Mouse (Mus musculus) cerebellum, adult (tissue): Measurements from ENCODE around the gene Gpn3.
A peak's percentile ranks its signal among the peaks of the same experiment; 100 is the strongest.

Source experiments
- ATAC-seq: cut with Nextera tagmentation; 2 replicates; pipeline ENCODE4 v1.9.2; 2017; ENCODE audit warnings: mild to moderate bottlenecking, moderate library complexity, mixed read lengths; ENCODE audit not compliant: insufficient number of reproducible peaks, low FRiP score, low TSS enrichment

Gpn3 gene

GRCm38 (mm10) chr5:122379374-122380155 lies 7.9 kb downstream of the Gpn3 start:
- peak; percentile 74; the same call in 1 of the 2 replicates for ATAC-seq

DNA sequence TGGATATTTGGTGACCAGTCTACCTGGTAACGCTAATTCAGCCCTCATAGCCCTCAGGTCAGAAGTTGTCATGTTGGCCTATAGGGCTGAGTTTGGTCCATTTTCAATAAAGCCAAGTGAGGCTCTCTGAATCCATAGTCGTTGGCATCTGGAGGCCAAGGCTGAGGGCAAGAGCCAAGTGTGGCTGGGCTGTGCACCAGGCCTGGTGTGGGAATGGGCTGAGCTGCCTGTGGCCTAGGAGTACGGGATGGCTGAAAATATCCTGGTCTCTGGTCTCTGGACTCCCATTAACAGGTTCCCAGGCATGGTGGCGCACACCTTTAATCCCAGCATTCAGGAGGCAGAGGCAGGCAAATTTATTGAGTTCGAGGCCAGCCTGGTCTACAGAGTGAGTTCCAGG lies 18.3 kb downstream of the Gpn3 start:
- no peak for ATAC-seq

- no peak for ATAC-seq
Observed at GRCm38 (mm10) chr5:122390671-122391070, 19.0 kb downstream of the Gpn3 start.

GRCm38 (mm10) chr5:122391178-122391785 lies 19.6 kb downstream of the Gpn3 start:
- ATAC-seq, result no peak

DNA sequence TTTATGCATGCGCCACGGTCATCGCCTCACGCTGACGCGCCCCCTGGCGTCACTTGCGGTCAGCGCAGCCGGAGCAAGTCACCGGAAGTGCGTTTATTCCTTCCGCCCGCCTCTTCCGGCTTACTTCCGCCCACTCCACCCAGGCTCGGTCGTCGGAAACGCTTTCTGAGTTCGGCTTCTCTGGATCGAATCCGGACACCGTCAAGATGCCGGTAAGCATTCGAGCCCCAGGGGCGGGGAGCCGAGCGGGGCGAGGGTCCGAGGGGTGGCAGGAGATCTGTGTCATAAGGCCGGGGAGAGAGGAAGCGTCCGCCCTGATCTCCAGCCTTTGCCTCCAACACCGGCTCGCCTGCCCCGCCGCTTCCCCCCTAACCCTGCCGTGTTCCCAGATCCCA lies 20.1 kb downstream of the Gpn3 start, which contains the start of gene Arpc3:
Gene Arpc3 (plus strand): TSS at position 93 of the 395 bp plus-strand sequence.
- peak; percentile 89; the same call in 1 of the 2 replicates for ATAC-seq

DNA sequence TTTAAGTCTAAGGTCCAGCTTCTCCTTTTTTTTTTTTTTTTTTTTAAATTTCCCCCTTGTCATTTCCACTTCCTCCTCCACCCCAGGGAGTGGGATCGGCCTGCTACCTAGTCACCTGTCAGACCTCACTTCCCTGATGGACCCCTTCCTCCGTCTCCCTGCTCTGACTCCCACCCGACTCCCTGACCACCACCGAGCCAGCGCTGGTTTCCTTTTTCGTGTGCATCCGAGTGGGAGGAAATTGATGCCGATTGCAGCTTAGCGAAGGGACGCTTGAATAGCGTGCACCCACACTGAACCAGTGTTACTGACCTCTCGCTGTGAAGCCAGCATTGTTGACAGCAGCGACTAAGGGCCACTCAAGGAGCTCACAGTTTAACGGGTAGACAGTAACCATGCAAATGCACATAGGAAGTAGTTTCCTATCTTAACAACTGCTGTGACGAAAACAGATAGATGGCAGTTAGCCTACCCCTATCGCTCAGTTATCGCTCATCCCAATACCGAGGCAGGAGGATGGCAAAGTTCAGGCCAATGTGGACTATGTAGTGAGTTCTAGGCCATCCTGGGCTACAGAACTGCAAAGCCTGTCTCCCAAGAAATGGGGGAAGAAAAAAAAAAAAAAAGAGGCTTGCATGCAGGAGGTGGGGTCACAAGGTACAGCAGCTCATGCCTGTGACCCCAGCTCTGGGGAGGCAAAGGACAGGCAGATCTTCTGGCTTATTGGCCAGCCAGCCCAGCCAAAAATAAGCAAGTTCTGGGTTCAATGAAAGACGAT lies 20.7 kb downstream of the Gpn3 start:
- ATAC-seq, result peak; percentile 8; the same call in 1 of the 2 replicates

GRCm38 (mm10) chr5:122393887-122394286 lies 22.2 kb downstream of the Gpn3 start:
- ATAC-seq, result no peak

DNA sequence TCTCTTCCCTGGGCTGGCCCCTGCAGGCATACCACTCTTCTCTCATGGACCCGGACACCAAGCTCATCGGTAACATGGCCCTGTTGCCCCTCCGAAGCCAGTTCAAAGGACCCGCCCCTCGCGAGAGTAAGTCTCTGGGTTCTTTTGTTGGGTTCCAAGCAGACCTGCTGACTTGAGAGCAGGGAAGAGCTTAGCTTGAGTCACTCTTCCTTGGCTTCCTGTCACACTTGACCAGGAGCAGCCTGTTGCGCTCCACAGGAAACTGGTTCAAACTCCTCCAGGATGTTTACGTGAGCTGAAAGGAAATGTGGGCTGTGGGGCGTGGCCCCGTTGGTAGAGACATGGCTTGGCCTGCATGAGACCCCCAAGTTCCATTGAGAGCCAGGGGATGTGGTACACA lies 25.1 kb downstream of the Gpn3 start:
- no peak for ATAC-seq

- ATAC-seq, result no peak
Observed at GRCm38 (mm10) chr5:122397495-122397894, 25.8 kb downstream of the Gpn3 start.

DNA sequence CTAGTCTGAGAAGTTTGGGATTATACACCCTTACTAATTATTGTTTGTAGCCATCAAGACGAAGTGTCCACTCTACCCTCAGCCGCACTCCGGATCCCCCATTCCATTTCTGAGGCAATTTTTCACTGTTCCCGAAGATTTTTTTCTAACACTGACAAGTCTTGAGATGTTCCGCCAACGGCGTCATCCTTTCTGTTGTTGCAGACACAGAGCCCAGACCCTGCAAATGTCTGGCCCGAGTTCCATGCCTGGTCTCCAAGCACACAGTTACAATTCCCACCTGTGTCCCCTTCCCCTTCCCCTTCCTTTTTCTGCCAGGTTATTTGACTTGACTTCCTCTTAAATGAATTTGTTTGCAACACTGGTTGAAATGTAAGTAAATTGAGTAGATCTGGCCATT lies 28.2 kb downstream of the Gpn3 start:
- no peak for ATAC-seq

- ATAC-seq, result no peak
Observed at GRCm38 (mm10) chr5:122400628-122401302, 29.1 kb downstream of the Gpn3 start.

- ATAC-seq, result peak; percentile 49; the same call in 1 of the 2 replicates
Observed at GRCm38 (mm10) chr5:122401303-122401640, 29.6 kb downstream of the Gpn3 start.

GRCm38 (mm10) chr5:122402160-122402559 lies 30.5 kb downstream of the Gpn3 start:
- no peak for ATAC-seq

GRCm38 (mm10) chr5:122402772-122403171 lies 31.1 kb downstream of the Gpn3 start:
- 0 out of 2 replicates have a peak, but pooled peaks have one; percentile 36 for ATAC-seq

DNA sequence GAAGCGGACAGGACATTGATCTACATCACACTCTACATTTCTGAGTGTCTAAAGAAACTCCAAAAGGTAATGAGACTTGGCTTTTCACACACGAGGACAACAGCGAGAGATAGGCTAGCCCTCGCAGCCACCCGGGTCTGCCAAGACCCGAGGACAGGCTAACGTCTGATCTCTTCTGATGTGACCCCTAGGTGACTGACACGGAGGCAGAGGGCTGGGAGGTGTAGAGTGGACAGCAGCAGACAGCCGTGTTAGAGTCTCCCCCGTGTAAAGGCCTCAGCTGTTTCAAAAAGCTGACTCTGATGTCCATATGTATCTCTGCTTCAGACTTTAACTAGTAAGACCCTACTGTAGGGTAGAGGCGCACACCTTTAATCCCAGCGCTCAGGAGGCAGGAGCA lies 31.7 kb downstream of the Gpn3 start:
- ATAC-seq, result no peak

DNA sequence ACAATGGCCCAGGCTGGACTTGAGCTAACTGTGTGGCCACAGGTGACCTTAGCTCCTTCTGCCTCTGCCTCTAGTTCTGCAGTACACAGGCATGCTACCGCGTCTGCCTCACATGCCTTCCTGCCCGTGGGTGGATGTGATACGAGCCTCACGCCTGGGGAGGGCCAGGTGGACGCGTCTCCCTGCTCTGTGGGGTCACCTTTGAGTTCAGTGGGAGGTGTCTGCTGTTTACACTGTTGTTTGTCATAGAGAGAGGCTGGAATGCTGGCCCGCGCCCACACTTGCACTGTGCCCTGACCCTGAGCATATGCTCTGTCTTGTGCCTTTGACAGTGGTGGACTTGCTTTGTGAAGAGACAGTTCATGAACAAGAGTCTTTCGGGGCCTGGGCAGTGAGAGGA lies 33.9 kb downstream of the Gpn3 start:
- ATAC-seq, result no peak

DNA sequence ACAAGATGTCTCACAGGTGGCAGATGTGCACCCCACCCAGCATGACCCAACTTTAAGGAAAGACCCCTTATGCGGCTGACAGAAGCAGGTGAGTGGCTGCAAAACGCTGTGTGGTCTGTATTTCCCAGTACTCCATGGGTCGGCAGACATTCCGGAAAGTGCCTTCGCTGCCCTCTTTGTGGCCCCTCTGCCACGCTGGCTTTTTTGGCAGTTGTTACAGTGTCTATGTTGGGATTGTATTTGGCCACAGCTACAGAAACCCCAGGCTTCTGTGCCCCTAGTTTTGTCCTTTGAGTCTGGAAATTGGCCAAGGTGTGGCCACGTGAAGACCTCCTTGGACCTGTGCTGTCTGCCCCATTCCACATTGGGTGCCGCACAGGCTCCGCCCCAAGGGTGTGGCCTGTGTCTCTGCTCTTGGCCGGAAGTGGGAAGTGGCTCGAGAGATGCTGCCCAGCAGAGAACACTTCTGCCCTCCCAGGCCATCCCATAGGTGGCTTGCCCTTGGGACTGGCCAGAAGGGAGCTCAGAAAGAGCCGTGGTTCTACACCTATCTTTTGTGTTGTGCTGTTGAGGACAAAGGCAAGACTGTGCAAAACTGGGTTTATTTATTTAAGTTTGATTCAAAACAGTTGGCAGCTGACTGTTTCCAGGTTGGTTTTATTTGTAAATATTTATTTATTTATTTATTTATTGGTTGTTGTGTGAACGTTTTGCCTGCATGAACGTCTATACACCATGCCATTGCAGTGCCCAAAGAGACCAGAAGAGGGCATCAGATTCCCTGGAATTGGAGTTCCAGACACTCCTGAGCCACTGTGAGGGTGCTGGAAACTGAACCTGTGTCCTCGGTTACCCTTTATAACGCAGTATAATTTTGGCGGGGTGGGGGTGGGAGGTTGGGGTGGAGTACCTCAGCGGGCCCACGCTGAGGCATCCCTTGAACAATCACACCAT lies 38.3 kb downstream of the Gpn3 start:
- ATAC-seq, result no peak

DNA sequence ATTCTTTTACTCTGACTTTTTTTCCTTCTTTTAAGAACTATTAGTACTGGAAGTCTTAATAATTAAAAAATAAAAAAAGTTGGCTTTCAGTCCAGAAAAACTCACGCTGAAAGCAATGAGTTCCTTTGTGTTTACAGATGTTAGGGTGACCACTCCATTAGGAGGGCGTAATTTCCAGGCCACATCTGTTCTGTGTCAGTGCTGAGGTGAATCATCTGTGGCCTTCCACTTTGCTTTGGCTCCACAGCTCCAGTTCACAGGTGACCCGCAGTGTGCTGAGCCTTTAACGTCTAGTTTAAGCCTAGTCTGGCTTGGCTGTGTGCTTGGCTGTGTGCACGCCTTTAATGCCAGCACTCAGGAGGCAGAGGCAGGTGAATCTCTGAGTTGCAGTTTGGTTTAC lies 40.2 kb downstream of the Gpn3 start:
- ATAC-seq, result no peak

GRCm38 (mm10) chr5:122412826-122413225 lies 41.1 kb downstream of the Gpn3 start:
- no peak for ATAC-seq
